ENCODE assay signal across 17 mouse cellular contexts in genomic region chr14:45434220-45434619, GRCm38 (mm10). TPM values are rescaled to one million over a fixed set of nuclear protein-coding genes. Genes with fewer than 3 reads are reported as not detected.
DNase-seq lines count a peak whose midpoint lies in the region; ATAC-seq and TF ChIP-seq lines count a peak whose summit lies in the region.
"Had no signal": no experiment of that assay in that cellular context is flagged by ENCODE, and none has a peak within 500 bp of the region (broad histone marks: within the 10 kb centered on the region; RNA-seq: fewer than 3 reads in every experiment).

No protein-coding gene starts in this region.

- no peaks in the 10 kb centered on the region for H3K9me3 ChIP-seq in midbrain, postnatal 0 days (ENCODE audit: low read length)
- no peaks in the 10 kb centered on the region for H3K9me3 ChIP-seq in midbrain, embryonic 15.5 days
- H3K9me3 ChIP-seq: limb, embryonic 15.5 days had no signal

- no peaks in the 10 kb centered on the region for H3K27me3 ChIP-seq in midbrain, postnatal 0 days (ENCODE audit: insufficient read depth, low read length)
- H3K27me3 ChIP-seq in midbrain, embryonic 15.5 days (replicated peaks): no peaks in the 10 kb centered on the region
- H3K27me3 ChIP-seq: embryonic facial prominence, embryonic 15.5 days; heart, embryonic 13.5 days; limb, embryonic 15.5 days had no signal

- no peak for ATAC-seq in midbrain, postnatal 0 days (ENCODE audit: low FRiP score)
- no peak for ATAC-seq in midbrain, embryonic 15.5 days (replicated peaks)
- ATAC-seq in granulocyte monocyte progenitor cell, adult 5-6 weeks (replicated peaks; ENCODE audit: poor library complexity, severe bottlenecking): no peak
- ATAC-seq: forebrain, embryonic 16.5 days had no signal

- DNase-seq in kidney, adult 9 months: peak; percentile 55
- DNase-seq in kidney, postnatal 36 days: no peak
- DNase-seq in midbrain, postnatal 0 days (ENCODE audit: low spot score): no peak
- peak; percentile 18 for DNase-seq in NIH3T3 (ENCODE audit: low read depth)
- DNase-seq in layer of hippocampus, adult 8-10 months (ENCODE audit: low spot score in 2 of 2): no peak
- DNase-seq: adrenal gland, postnatal 14 days; gastrocnemius, postnatal 25 days; kidney, postnatal 10 days; thymus, postnatal 25 days had no signal

- H3K4me3 ChIP-seq in midbrain, postnatal 0 days (ENCODE audit: low read depth, low read length): no peak overlapping the region
- no peak overlapping the region for H3K4me3 ChIP-seq in midbrain, embryonic 15.5 days
- H3K4me3 ChIP-seq: embryonic facial prominence, embryonic 15.5 days; heart, embryonic 13.5 days; limb, embryonic 15.5 days; myocyte had no signal

- H3K4me1 ChIP-seq in midbrain, postnatal 0 days (ENCODE audit: insufficient read depth, low read length): no peaks in the 10 kb centered on the region
- H3K4me1 ChIP-seq in midbrain, embryonic 15.5 days: no peaks in the 10 kb centered on the region

- no peak overlapping the region for H3K9ac ChIP-seq in midbrain, postnatal 0 days (replicated peaks; ENCODE audit: low read length, poor library complexity, severe bottlenecking)
- H3K9ac ChIP-seq in midbrain, embryonic 15.5 days: no peak overlapping the region
- H3K9ac ChIP-seq: embryonic facial prominence, embryonic 15.5 days; heart, embryonic 13.5 days; hindbrain, embryonic 14.5 days; limb, embryonic 15.5 days had no signal

- no peak overlapping the region for H3K27ac ChIP-seq in midbrain, postnatal 0 days (ENCODE audit: low read depth, low read length)
- H3K27ac ChIP-seq in midbrain, embryonic 15.5 days: no peak overlapping the region
- H3K27ac ChIP-seq: embryonic facial prominence, embryonic 15.5 days; heart, embryonic 13.5 days; hindbrain, embryonic 14.5 days; limb, embryonic 15.5 days had no signal

- WGBS in midbrain, postnatal 0 days: 75% methylated on average over 6 of the region's 6 CpGs
- 67% methylated on average over 6 of the region's 6 CpGs for WGBS in midbrain, embryonic 15.5 days

- TF ChIP-seq CTCF in midbrain, postnatal 0 days (IDR thresholded peaks at IDR 0.05): peak; percentile 43

- H3K4me2 ChIP-seq in midbrain, postnatal 0 days (ENCODE audit: low read depth, low read length, poor library complexity, severe bottlenecking): no peak overlapping the region
- no peak overlapping the region for H3K4me2 ChIP-seq in midbrain, embryonic 15.5 days
- H3K4me2 ChIP-seq: embryonic facial prominence, embryonic 15.5 days; heart, embryonic 13.5 days; hindbrain, embryonic 14.5 days; limb, embryonic 15.5 days had no signal

- H3K36me3 ChIP-seq in midbrain, postnatal 0 days (ENCODE audit: insufficient read depth, low read length): no peaks in the 10 kb centered on the region
- no peaks in the 10 kb centered on the region for H3K36me3 ChIP-seq in midbrain, embryonic 15.5 days (replicated peaks)
- H3K36me3 ChIP-seq: embryonic facial prominence, embryonic 15.5 days; heart, embryonic 13.5 days; limb, embryonic 15.5 days had no signal

RNA-seq across cellular contexts. Expression of gene Gnpnat1, which starts 29.5 kb away (rescaled TPM):
- 17.6 and 26.2 TPM in 2 replicates for total RNA-seq in midbrain, postnatal 0 days (2014; rRNA removed)
- polyA plus RNA-seq in midbrain, postnatal 0 days (2015; fragmentation: Nextera tagmentation; extraction: Ambion mirVana): 19.1 and 23.5 TPM in 2 replicates
- 26.3 and 30.2 TPM in 2 replicates for polyA plus RNA-seq in midbrain, embryonic 15.5 days (2015; fragmentation: Nextera tagmentation; extraction: Ambion mirVana)
- total RNA-seq in granulocyte monocyte progenitor cell, adult 5-6 weeks (2014; fragmentation: Nextera tagmentation): 42.0 and 72.4 TPM in 2 replicates
- 30.2 and 50.2 TPM in 2 replicates for total RNA-seq in granulocyte monocyte progenitor cell, adult 5-6 weeks (2017)
- 10 to 100 TPM; 13.3 to 21.1 (median 17.1) TPM for total RNA-seq in layer of hippocampus, adult 8-10 months (2022)

Comparison
In these comparisons a context has a peak if more than half of its experiments do, and no peak if none do; other contexts are left out.
1. DNase-seq: peak in kidney, adult 9 months (single experiment) and NIH3T3 (single experiment); none in kidney, postnatal 36 days (0 of 2), midbrain, postnatal 0 days (single experiment) and layer of hippocampus, adult 8-10 months (0 of 2).